Mouse (Mus musculus) MEL-GATA-1-ER (cell line): ENCODE data around the gene Nrarp.

Experiments used
- DNase-seq: peaks from one replicate; pipeline ENCODE4 v3.0.0-alpha.2; 2012; ENCODE audit warnings: low read depth; ENCODE audit errors: extremely low read depth

Nrarp gene

DNA sequence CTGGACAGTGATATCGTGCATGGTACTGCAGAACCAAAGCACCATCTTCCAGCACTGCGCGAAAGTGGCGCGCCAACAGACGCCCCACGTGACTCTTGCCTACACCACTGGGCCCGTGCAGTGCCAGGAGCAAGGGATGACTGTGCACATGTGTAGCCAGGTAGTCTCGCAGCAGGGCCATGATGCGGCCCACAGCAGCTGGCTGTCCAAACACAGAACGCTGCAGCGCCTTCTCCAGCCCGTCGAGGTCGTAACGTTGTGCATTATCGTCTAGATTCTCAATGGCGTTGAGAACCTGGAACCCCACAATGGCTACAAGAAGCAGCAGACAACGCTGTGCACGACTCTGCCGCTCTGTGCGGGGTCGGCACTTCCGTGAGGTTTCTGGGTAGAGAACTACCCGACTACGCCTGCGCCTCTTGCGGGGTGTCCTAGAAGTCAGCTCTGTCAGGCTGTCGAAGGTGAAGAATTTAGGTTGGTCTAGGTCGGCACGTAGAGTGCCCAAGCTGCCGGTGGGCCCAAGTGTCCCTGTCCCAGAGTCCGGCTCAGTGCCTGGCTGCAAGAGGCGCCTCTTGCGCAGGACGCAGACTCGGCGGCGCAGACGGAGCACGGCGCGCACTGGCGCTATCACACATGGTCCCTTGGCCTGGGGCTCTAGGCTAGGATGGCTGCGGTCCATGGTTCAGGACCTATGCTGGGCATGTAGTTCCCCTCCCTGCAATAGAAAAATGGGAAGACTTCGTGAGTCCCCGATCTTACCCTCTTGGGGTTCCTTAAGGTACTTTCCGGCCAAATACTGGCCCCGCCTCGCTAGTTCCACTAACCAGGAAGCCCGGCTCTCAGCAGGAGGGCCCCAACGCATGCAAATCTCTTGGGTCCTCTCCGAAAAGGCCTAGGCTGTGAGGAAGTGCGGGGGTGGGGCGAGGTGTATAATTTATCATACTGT lies 14.9 kb downstream of the Nrarp start:
- DNase-seq = peak; percentile 88

DNA sequence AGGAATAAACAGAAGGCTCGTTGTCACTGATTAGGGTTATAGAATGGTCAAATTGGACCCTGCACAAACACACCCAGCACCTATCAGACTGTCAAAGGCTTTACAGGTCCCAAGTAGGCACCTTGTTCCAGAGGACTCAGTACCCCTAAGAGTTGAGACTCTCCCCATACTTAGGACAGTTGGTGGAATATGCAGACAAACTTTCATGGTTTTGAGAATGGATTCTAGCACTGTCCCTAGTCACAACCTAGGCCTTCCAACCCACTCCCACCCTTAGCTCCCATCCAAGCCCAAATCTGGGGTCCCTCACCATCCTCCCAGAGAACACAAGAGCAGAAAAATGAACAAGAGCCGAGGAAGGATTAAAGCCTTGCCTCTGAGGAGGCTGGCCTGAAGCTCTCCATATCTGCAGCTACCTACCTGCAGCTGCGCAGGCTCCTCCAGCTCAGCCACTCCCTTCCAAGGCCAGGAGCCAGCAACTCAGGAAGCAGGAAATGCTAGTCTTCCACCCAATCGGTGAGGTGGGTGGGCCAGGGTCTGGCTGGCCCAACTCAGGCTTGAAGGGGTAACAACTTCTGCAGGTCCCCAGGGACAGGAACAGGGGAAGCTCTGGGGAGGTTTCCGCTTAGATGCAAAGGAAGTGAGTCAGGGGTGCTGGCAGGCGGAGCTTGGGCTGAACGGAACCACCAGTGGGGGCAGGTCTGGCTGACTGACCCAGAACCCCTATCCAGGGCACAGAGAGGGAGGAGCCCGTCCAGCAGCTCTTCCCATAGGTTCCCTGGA lies 15.8 kb downstream of the Nrarp start, which contains the start of gene Tor4a:
Gene Tor4a, minus strand, starts transcription at position 715 of the 783 bp plus-strand sequence.
- DNase-seq = peak; percentile 96

DNA sequence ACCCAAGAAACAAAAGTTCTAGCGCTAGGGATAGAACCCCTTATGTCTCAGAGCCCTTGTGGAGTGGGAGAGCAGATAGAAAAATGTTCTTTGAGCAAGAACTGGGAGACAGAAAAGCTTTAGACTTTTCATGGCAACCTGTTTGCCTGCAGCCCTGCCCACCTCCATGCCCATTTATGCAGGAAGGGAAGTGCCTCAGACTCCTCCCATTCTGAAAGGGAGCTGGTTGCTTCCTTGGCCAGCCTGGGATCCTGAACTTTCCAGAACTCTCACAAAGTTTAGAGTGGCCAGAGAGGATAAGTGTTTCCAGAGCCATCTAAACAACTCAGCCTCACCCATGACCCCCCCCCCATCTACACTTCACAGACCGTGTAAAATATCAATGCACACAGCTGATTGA lies 16.6 kb downstream of the Nrarp start:
- DNase-seq = no peak

DNA sequence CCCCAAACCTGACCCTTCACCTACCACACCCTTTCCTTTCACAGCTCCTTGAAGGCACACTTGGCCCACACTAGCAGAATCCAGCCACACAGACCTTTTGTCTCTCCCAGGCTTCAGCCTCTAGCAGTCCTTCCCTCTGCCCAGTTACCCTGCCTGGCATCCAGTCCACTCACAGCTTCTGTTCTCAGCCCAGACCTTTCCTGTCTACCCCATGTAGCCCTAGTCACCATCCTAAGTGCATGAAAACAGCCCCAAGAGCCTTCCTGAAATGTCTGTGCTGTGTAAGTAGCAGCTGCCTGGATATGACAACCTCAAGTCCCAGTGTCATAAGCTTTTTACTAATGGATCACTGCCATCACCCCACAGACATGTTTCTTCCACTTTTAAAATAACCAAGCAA lies 17.4 kb downstream of the Nrarp start:
- DNase-seq = no peak

DNA sequence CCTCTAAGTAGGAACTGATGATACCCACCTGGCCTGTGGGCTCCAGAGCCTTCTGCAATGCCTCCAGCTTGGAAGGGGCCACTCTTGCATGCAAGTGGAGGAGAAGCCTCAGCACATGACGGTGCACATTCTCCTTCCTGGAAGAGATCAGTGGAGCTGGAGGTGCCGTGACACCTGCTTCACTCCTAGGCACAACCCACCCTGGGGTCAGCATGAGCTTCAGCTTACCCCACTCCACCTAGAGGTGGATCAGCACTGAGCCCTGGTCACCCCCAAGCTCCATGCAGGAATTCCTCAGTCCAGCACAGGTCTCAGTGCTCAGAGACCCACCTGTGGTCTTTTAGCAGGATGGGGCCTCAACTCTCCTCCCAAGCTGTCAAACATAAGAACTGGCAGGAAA lies 20.1 kb downstream of the Nrarp start:
- DNase-seq = no peak

- DNase-seq = no peak
These were observed 23.2 kb downstream of the Nrarp start for GRCm38 (mm10) chr2:25203631-25204214.

DNA sequence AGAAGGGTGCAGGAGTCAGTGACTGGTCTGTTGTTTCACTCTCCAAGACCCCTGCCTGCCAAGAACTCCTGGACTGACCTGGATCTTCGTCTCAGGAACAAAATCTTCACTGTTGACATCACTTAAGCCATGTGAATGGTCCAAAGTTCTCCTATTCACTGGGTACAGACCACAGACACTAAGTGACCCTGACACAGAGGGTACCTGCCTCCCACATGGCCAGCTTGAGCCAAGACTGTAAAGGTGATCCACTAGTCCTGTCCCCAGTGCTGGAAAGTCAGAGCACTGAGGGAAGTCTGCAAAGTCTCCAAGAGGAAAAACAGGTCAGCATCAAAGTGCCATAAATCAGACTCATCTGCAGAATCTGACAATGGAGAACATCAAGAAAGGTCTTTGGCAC lies 27.0 kb downstream of the Nrarp start:
- DNase-seq = no peak

DNA sequence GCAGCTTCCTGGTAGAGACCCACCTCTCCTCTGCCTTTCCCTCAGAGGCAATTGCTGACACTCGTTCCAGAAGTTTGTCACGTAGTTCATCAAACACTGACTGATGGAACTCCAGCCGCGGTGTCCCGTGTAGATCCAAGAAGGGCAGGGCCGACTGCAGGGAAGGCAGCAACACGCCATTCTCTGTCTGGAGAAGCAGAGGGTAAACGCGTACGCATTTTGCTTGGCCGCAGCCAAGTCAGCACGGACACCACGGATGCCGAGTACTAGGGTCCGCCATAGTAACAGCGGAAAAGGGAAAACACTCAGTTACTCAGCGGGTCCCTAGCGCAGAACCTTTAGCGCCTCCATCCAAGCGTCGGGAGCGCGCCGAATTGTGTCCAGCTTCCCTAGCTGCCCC lies 30.1 kb downstream of the Nrarp start:
- DNase-seq = no peak

DNA sequence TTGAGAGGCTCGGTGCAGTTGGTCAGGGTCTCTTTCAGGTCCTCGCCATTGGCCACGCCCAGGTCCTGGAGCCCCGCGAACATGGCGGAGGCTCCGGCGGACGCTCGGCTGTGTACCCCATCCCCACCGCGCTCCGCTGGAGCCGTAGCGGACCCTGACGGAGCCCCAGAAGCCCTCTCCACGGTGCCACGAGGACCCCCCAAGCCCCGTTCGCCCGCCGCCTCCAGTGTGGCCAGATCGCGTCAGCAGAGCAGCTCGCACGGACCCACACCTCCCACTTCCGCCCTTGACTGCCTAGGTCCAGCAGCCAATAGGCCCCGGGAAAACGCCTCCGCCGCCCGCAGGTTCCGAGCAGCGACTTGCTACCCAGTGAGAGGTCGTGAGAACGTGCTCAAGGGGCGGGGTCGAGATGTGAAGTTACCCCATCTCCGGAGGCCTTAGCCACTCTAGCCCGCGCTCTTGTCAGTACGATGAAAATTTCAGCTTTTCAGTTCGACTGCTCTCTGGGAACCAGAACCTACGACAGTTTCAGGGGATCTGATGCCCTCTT lies 30.6 kb downstream of the Nrarp start, which contains the start of gene Nelfb:
Gene Nelfb, minus strand, starts transcription at position 369 of the 550 bp plus-strand sequence.
- peak; percentile 89 for DNase-seq

- no peak for DNase-seq
These were observed 32.8 kb downstream of the Nrarp start for GRCm38 (mm10) chr2:25213266-25213865.

DNA sequence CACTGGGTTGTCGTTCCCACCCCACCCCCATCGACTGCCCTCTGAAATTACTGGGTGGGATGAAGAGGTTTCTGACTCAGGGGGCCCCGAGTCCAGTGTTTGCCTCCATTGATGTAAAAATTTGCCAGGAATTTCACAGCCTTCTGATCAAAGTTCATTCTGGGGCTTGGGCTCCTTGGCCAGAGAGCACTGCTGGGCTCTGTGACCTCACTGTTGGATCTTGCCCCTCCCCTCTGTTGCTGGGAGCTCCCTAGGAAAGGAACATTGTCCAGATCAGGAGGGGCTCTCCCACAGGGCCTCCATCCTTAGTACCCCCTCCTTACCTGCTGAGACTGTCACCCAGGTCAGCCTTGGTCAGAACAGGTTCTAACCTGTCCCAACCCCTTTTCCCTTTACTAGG lies 33.9 kb downstream of the Nrarp start, which contains the start of gene Stpg3:
Gene Stpg3, minus strand, starts transcription at position 194 of the 400 bp plus-strand sequence.
- DNase-seq = no peak

DNA sequence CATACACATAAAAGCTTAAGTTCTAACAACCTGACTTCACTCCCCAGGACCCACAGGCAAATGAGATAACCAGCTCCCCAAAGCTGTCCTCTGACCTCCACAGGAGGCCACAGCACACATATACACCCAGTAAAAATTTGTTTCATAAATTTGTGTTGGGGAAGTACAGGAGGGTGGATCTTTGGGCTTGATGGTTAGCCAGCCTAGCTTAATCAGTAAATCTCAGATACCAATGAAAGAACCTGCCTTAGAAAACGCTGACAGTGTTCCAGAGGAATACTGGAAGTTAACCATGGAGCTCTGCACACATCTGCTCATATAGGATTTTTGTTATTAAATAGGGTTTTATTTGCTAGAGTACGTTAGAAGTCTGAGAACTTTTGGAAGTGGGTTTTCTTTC lies 37.1 kb downstream of the Nrarp start:
- DNase-seq = no peak

DNA sequence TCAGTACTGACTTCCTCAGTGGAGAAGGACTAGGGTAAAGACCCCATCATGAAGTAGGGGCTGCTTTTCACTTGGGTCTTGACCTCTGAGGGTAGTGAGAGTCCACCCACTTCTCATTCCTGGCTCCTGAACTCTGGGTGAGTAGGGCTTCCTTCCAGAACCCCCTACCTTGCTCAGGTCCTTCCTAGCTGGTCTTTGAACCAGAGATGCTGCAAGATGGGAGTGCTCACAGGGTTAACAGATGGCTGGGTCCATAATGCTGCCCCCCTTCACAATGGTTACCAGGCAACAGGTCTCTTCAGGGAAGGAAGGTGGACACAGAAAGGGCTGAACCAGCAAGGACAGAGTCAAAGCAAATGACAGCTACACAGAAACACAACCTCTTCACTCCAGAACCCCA lies 37.9 kb downstream of the Nrarp start, which contains the start of gene Fam166a:
Gene Fam166a, plus strand, starts transcription at position 301 of the 400 bp plus-strand sequence.
- DNase-seq = no peak

- DNase-seq = no peak
These were observed 40.8 kb downstream of the Nrarp start for GRCm38 (mm10) chr2:25221331-25221772.

GRCm38 (mm10) chr2:25223681-25224491 lies 43.3 kb downstream of the Nrarp start:
- peak; percentile 65 for DNase-seq

DNA sequence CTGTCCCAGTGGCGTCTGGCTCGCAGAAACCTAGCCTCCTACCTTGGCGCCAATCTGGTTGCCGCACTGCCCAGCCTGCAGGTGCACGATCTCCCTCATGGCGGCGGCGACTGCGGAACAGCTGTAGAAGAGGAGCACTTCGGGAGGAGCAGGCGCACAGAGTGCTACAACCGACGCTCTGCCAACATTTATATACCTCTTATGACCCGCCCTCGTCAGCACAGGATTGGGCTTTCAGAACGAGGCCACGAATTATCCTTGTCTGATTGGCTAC lies 43.9 kb downstream of the Nrarp start, which contains the start of gene Tubb4b:
Gene Tubb4b, minus strand, starts transcription at position 211 of the 274 bp plus-strand sequence.
- DNase-seq = no peak

- DNase-seq = peak; percentile 99
These were observed 44.5 kb downstream of the Nrarp start for GRCm38 (mm10) chr2:25224766-25225752.

DNA sequence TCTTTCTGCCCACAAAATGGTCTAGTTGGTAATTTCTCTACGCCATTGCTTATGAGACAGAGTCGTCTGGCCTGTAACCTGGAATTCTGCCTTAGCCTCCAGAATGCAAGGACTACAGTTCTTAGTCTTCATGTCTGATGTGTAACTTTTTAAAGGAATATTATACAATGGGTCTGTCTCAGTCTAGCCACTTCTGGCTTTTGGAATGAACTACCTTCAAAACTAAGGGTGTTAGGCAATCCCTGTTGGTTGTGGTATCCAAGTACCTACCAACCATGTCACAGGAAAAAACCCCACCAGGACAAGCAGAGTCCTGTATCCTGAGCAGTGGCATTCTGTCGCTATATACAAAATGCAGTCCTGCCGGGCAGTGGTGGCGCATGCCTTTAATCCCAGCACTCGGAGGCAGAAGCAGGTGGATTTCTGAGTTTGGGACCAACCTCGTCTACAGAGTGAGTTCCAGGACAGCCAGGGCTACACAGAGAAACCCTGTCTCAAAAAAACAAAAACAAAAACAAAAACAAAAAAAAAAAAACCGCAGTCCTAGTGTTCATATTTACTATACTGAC lies 45.3 kb downstream of the Nrarp start:
- no peak for DNase-seq

GRCm38 (mm10) chr2:25226864-25227263 lies 46.3 kb downstream of the Nrarp start:
- DNase-seq = no peak
